Mouse (Mus musculus) heart, embryonic 14.5 days (tissue): ENCODE results near the gene Ip6k1. TPM values are rescaled to one million over a fixed set of nuclear protein-coding genes. Genes with fewer than 3 reads are reported as not detected.
A peak's percentile ranks its signal among the peaks of the same experiment; 100 is the strongest.
"Not testable (repeated sequence)": the region's sequence is repeated elsewhere in the genome, so short reads cannot be mapped to it uniquely, and the experiment has no call there.

ENCODE experiments used
- ATAC-seq: fragments of 200-750 bp; cut with Nextera tagmentation; 2 replicates; pipeline ENCODE4 v1.8.0; 2017; ENCODE audit warnings: low read depth, moderate TSS enrichment; ENCODE audit not compliant: insufficient number of reproducible peaks, insufficient read depth, low FRiP score
- H3K27ac ChIP-seq, 2 experiments: fragments of 200-500 bp in 1 of 2; fragments of 300-500 bp in 1 of 2; sonication (generic) in 1 of 2; replicated peaks in 1 of 2; 2 replicates each; pipeline ENCODE4 v1.5.1; 2012 to 2014; ENCODE audit warnings: low read depth in 2 of 2, low read length in 2 of 2, control low read depth in 1 of 2, mild to moderate bottlenecking in 1 of 2, mixed read lengths in 1 of 2; ENCODE audit not compliant: control insufficient read depth in 1 of 2, insufficient read depth in 1 of 2
- H3K27me3 ChIP-seq: fragments of 300-500 bp; sonication (generic); 2 replicates; pipeline ENCODE4 v1.6.1; 2014; ENCODE audit warnings: mild to moderate bottlenecking, low read length, control low read depth; ENCODE audit not compliant: control insufficient read depth, insufficient read depth
- H3K36me3 ChIP-seq: fragments of 300-500 bp; sonication (generic); 2 replicates; pipeline ENCODE4 v1.6.1; 2014; ENCODE audit warnings: mild to moderate bottlenecking, control low read depth, low read length, mixed read lengths; ENCODE audit not compliant: control insufficient read depth, insufficient read depth
- H3K4me1 ChIP-seq, 2 experiments: fragments of 200-500 bp in 1 of 2; fragments of 300-500 bp in 1 of 2; sonication (generic) in 1 of 2; 2 replicates each; pipeline ENCODE4 v1.6.1; 2012 to 2014; ENCODE audit warnings: low read length in 2 of 2, control low read depth in 1 of 2, mixed read lengths in 1 of 2; ENCODE audit not compliant: control insufficient read depth in 2 of 2, insufficient read depth in 2 of 2
- H3K4me2 ChIP-seq: fragments of 300-500 bp; sonication (generic); 2 replicates; pipeline ENCODE4 v1.6.1; 2014; ENCODE audit warnings: mild to moderate bottlenecking, low read length
- H3K4me3 ChIP-seq, 2 experiments: fragments of 200-500 bp in 1 of 2; fragments of 300-500 bp in 1 of 2; sonication (generic) in 1 of 2; 2 replicates each; pipeline ENCODE4 v1.5.1; 2012 to 2014; ENCODE audit warnings: low read length in 2 of 2, mild to moderate bottlenecking in 2 of 2, control low read depth in 1 of 2, low read depth in 1 of 2, moderate library complexity in 1 of 2; ENCODE audit not compliant: control insufficient read depth in 1 of 2, insufficient read depth in 1 of 2
- H3K9ac ChIP-seq: fragments of 300-500 bp; sonication (generic); 2 replicates; pipeline ENCODE4 v1.6.1; 2014; ENCODE audit warnings: mild to moderate bottlenecking, low read length
- H3K9me3 ChIP-seq: fragments of 300-500 bp; sonication (generic); 2 replicates; pipeline ENCODE4 v1.6.1; 2016; ENCODE audit warnings: low read length, control low read depth; ENCODE audit not compliant: control insufficient read depth
- WGBS: fragments of 180-500 bp; shearing (Covaris S2); extraction: QIAGEN DNeasy Blood & Tissue Kit; methylation state at CpG from one replicate; pipeline ENCODE4 v1.1.7; 2014; 5-methylcytosine and 5-hydroxymethylcytosine counted together
- polyA plus RNA-seq: library from polyadenylated mRNA; unstranded; fragments of >200 nt; fragmentation: Nextera tagmentation; extraction: Ambion mirVana; gene quantifications from 2 replicates; pipeline ENCODE4 v1.2.1, GENCODE M21; 2014

Gene Ip6k1
- polyA plus RNA-seq, 1 experiment from 2014 or later = 21.9 TPM

DNA sequence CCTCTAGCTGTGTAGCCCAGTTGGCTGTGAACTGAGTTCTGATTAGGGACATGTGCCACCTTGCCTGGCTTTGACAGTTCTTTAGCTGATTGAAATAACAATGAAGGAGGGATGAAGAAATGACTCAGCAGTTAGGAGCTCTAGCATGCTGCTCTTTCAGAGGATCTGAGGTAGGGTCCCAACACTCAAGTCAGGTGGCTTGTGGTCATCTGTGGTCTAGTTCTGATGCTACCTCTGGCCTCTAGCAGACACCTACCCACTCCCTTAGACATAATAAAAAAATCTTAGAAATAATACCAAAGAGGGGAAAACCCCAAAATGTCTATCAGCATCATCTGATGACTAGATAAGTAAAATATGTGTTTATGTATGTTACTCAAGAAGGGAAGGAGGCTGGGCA lies 8.1 kb downstream of the Ip6k1 start:
- Histone ChIP-seq H3K9me3 (no peaks in the 10 kb centered on the region), H3K27ac (no peak overlapping the region), H3K4me3 (no peak overlapping the region), H3K9ac (no peak overlapping the region), H3K4me1 (no peaks in the 10 kb centered on the region), H3K36me3 (peaks cover 8% of the 10 kb centered on the region; the same call in 1 of the 2 replicates), H3K4me2 (no peak overlapping the region), H3K27me3 (no peaks in the 10 kb centered on the region)
- ATAC-seq = no peak

DNA sequence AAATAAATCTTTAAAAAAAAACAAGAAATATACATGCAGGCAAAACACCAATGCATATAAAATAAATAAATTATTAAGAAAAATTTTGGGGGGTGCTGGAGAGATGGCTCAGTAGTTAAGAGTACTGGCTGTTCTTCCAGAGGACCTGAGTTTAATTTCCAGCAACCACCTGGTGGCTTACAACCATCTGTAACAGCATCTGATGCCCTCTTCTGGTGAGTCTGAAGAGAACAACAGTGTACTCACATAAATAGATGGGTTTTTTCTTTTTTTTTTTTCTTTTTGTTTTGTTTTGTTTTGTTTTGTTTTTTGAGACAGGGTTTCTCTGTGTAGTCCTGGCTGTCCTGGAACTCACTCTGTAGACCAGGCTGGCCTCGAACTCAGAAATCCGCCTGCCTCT lies 11.3 kb downstream of the Ip6k1 start:
- 97% methylated on average over 2 of the region's 2 CpGs for WGBS
- H3K4me3 ChIP-seq, H3K4me2 ChIP-seq, H3K9ac ChIP-seq, H3K9me3 ChIP-seq, H3K4me1 ChIP-seq, H3K27me3 ChIP-seq, H3K36me3 ChIP-seq, H3K27ac ChIP-seq, ATAC-seq: not testable (repeated sequence)

DNA sequence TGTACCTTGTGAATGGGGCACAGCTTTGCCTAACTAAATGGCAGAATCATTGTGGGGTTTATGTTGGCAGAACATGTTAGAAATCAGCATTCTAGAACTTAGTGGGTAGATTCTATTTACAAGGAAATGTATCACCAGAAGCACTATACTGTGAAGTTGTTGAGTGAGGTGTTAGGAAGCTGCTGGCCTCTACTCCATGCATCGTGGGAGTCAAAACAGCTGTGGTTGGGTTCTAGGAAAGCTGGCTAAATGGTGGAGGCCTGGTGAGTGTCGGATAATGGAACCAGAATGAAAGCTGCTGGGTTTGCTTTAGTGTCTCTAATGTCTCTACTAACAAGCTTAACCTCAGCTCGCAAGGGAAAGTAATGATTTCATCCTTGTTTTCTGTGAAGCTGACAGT lies 14.8 kb downstream of the Ip6k1 start:
- Histone ChIP-seq H3K27ac (no peak overlapping the region), H3K36me3 (peaks cover 8% of the 10 kb centered on the region; the same call in 1 of the 2 replicates), H3K27me3 (no peaks in the 10 kb centered on the region), H3K4me1 (peaks cover 0 to 23% of the 10 kb centered on the region in 2 experiments; a peak in 2 of 4 replicates), H3K4me2 (no peak overlapping the region), H3K9ac (no peak overlapping the region), H3K4me3 (no peak overlapping the region), H3K9me3 (no peaks in the 10 kb centered on the region)
- WGBS = 69% methylated on average over 3 of the region's 3 CpGs
- no peak for ATAC-seq

DNA sequence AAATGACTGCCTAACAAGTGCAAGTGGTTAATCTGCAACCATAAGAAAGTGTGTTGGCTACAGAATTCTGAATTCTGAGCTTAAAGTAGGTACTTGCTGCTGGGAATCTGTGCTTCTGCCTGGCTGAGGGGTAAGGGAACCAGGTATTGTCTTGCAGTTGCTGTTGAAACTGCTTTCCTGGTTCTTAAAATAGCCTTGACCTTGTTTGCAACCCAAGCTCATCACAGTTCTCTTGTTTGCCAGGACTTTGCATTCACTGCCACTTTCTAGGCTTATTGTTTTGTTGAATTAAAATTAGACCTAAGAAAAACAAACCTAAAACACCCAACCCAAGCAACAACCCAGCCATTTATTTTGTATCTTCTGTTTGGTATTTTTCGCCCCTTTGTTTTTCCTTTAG lies 18.4 kb downstream of the Ip6k1 start:
- 98% methylated on average over 1 of the region's 1 CpGs for WGBS
- H3K4me2 ChIP-seq = peak overlapping the region; percentile 38
- no peaks in the 10 kb centered on the region for H3K27me3 ChIP-seq
- H3K36me3 ChIP-seq = peaks cover 20% of the 10 kb centered on the region
- H3K27ac ChIP-seq = peak overlapping the region; percentile 45 to 66
- no peak overlapping the region for H3K4me3 ChIP-seq
- ATAC-seq = no peak
- H3K9me3 ChIP-seq = no peaks in the 10 kb centered on the region
- peaks cover 0 to 23% of the 10 kb centered on the region in 2 experiments; a peak in 2 of 4 replicates for H3K4me1 ChIP-seq
- H3K9ac ChIP-seq = peak overlapping the region; percentile 18

DNA sequence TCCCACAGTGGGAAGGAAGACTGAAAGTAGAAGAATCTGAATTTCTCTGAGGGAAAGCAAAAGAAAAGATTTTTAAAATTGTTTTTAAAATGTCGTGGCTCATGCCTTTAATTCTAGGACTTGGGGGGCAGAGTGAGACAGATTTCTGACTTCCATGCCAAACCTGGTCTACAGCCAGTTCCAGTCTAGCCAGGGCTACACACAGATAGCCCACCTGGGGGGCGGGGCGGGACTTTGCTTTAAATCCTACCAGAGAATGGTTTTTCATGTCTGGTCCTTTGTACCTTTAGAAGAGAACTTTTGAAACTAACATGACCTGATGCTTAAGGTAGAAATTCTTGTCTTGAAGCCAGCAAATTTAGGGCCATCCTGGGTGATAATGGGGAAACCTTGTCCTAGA lies 20.9 kb downstream of the Ip6k1 start:
- no peak overlapping the region for H3K9ac ChIP-seq
- peaks cover 43% of the 10 kb centered on the region for H3K36me3 ChIP-seq
- WGBS = 85% methylated on average over 3 of the region's 3 CpGs
- ATAC-seq = no peak
- no peaks in the 10 kb centered on the region for H3K9me3 ChIP-seq
- no peak overlapping the region for H3K27ac ChIP-seq
- H3K27me3 ChIP-seq = no peaks in the 10 kb centered on the region
- H3K4me1 ChIP-seq = peaks cover 0 to 23% of the 10 kb centered on the region in 2 experiments; a peak in 2 of 4 replicates
- H3K4me3 ChIP-seq = no peak overlapping the region
- H3K4me2 ChIP-seq = no peak overlapping the region

DNA sequence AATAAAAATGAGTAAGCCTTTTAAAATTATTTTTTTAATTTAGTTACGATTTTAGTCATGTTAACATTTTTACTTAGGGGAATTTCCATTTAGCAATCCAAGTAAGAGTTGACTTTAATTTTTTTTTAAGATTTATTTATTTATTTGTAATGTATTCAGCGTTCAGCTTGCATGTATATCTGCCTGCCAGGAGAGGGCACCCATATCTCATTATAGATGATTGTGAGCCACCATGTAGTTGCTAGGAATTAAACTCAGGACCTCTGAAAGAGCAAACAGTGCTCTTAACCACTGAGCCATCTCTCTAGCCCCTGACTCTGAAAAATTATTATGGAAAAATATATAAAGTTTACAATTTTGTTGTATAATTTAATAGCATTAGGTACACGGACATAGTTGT lies 24.3 kb downstream of the Ip6k1 start:
- no peak overlapping the region for H3K4me3 ChIP-seq
- H3K9ac ChIP-seq = no peak overlapping the region
- H3K9me3 ChIP-seq = no peaks in the 10 kb centered on the region
- no peak overlapping the region for H3K27ac ChIP-seq
- H3K36me3 ChIP-seq = peaks cover 57% of the 10 kb centered on the region
- no peak for ATAC-seq
- 91% methylated on average over 3 of the region's 3 CpGs for WGBS
- peaks cover 0 to 5% of the 10 kb centered on the region in 2 experiments; a peak in 1 of 4 replicates for H3K4me1 ChIP-seq
- no peaks in the 10 kb centered on the region for H3K27me3 ChIP-seq
- no peak overlapping the region for H3K4me2 ChIP-seq

DNA sequence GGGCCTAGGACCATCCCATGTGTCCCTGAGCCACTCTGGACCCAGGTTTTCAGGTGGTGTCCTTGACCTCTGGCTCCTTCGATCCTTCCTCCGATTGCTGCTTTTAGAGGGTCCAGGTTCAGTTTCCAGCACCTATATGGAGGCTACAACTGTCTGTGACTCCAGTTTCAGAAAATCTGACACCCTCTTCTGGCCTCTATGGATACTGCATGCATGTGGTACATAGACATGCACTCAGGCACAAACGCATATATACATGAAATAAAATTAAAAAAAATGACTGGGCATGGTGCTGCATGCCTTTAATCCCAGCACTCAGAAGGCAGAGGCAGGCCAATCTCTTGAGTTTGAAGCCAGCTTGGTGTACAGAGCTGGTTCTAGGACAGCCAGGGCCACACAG lies 25.6 kb downstream of the Ip6k1 start:
- Histone ChIP-seq H3K27me3 (no peaks in the 10 kb centered on the region), H3K9ac (no peak overlapping the region), H3K27ac (no peak overlapping the region), H3K4me2 (no peak overlapping the region), H3K36me3 (peaks cover 68% of the 10 kb centered on the region), H3K4me3 (no peak overlapping the region), H3K9me3 (no peaks in the 10 kb centered on the region), H3K4me1 (no peaks in the 10 kb centered on the region)
- no peak for ATAC-seq
- WGBS = 96% methylated on average over 3 of the region's 3 CpGs

DNA sequence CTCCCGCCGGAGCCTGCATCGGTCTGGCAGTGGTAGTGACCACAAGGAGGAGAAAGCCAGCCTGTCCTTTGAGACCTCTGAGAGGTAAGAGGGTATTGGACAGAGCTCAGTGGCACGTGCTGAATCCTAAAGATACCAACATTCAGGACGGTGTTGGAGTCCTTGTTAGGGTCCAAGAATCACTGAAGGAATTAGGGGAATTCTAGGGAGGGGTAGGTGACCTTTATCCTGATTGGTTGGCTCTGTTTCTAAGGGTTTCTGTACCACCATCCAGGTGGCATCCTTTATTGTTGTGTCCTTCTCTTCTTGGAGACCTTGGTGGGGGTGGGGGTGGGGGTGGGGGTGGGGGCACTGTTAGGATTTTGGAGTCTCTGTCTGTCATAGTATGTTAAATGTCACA lies 29.8 kb downstream of the Ip6k1 start:
- H3K27ac ChIP-seq = no peak overlapping the region
- H3K27me3 ChIP-seq = no peaks in the 10 kb centered on the region
- no peak overlapping the region for H3K4me3 ChIP-seq
- WGBS = 83% methylated on average over 5 of the region's 5 CpGs
- H3K4me1 ChIP-seq = no peaks in the 10 kb centered on the region
- no peak overlapping the region for H3K4me2 ChIP-seq
- no peaks in the 10 kb centered on the region for H3K9me3 ChIP-seq
- H3K36me3 ChIP-seq = peaks cover 69% of the 10 kb centered on the region
- no peak overlapping the region for H3K9ac ChIP-seq
- ATAC-seq = no peak
